Mouse (Mus musculus): ENCODE results near the gene Rnf217. TPM values are rescaled to one million over a fixed set of nuclear protein-coding genes. Genes with fewer than 3 reads are reported as not detected.

Rnf217 gene
- polyA plus RNA-seq, 1 experiment from 2014 or later: 0.67 TPM

- Histone ChIP-seq H3K4me2 (no peak overlapping the region), H3K27me3 (replicated peaks; ENCODE audit: control insufficient read depth, insufficient read depth, low read length) (no peaks in the 10 kb centered on the region), H3K27ac (ENCODE audit: low read depth, low read length) (no peak overlapping the region), H3K4me3 (ENCODE audit: low read depth, low read length) (no peak overlapping the region), H3K4me1 (replicated peaks; ENCODE audit: control insufficient read depth, insufficient read depth, low read length) (no peaks in the 10 kb centered on the region), H3K36me3 (ENCODE audit: control insufficient read depth, insufficient read depth, low read length) (no peaks in the 10 kb centered on the region), H3K9me3 (ENCODE audit: control insufficient read depth, low read length) (no peaks in the 10 kb centered on the region), H3K9ac (ENCODE audit: low read depth, low read length) (no peak overlapping the region)
- ATAC-seq (replicated peaks; ENCODE audit: low FRiP score) (no peak), DNase-seq (ENCODE audit: low spot score) (no peak)
- 77% methylated on average over 2 of the region's 2 CpGs for WGBS
Measured at GRCm38 (mm10) chr10:31496931-31497330, 112.1 kb downstream of the Rnf217 start.

GRCm38 (mm10) chr10:31495826-31496225 lies 113.2 kb downstream of the Rnf217 start:
- ATAC-seq (replicated peaks; ENCODE audit: low FRiP score) (no peak), DNase-seq (ENCODE audit: low spot score) (no peak)
- Histone ChIP-seq H3K36me3 (ENCODE audit: control insufficient read depth, insufficient read depth, low read length) (no peaks in the 10 kb centered on the region), H3K4me2 (no peak overlapping the region), H3K27me3 (replicated peaks; ENCODE audit: control insufficient read depth, insufficient read depth, low read length) (no peaks in the 10 kb centered on the region), H3K9ac (ENCODE audit: low read depth, low read length) (no peak overlapping the region), H3K4me3 (ENCODE audit: low read depth, low read length) (no peak overlapping the region), H3K4me1 (replicated peaks; ENCODE audit: control insufficient read depth, insufficient read depth, low read length) (no peaks in the 10 kb centered on the region), H3K9me3 (ENCODE audit: control insufficient read depth, low read length) (no peaks in the 10 kb centered on the region), H3K27ac (ENCODE audit: low read depth, low read length) (no peak overlapping the region)
- WGBS: 86% methylated on average over 3 of the region's 3 CpGs

- Histone ChIP-seq H3K27ac (ENCODE audit: low read depth, low read length) (no peak overlapping the region), H3K36me3 (ENCODE audit: control insufficient read depth, insufficient read depth, low read length) (0 out of 2 replicates have a peak, but pooled peaks cover 2% of the 10 kb centered on the region), H3K4me3 (ENCODE audit: low read depth, low read length) (no peak overlapping the region), H3K4me2 (no peak overlapping the region), H3K4me1 (replicated peaks; ENCODE audit: control insufficient read depth, insufficient read depth, low read length) (no peaks in the 10 kb centered on the region), H3K27me3 (replicated peaks; ENCODE audit: control insufficient read depth, insufficient read depth, low read length) (no peaks in the 10 kb centered on the region), H3K9ac (ENCODE audit: low read depth, low read length) (no peak overlapping the region), H3K9me3 (ENCODE audit: control insufficient read depth, low read length) (no peaks in the 10 kb centered on the region; the same call in 1 of the 2 replicates)
- no peak for ATAC-seq (replicated peaks; ENCODE audit: low FRiP score)
- WGBS: 71% methylated on average over 1 of the region's 1 CpGs
- DNase-seq (ENCODE audit: low spot score): no peak
Measured at GRCm38 (mm10) chr10:31494296-31494695, 114.7 kb downstream of the Rnf217 start.

GRCm38 (mm10) chr10:31467043-31467898 lies 141.7 kb downstream of the Rnf217 start:
- Histone ChIP-seq H3K4me3 (ENCODE audit: low read depth, low read length) (no peak overlapping the region), H3K9me3 (ENCODE audit: control insufficient read depth, low read length) (no peaks in the 10 kb centered on the region), H3K9ac (ENCODE audit: low read depth, low read length) (no peak overlapping the region), H3K4me2 (no peak overlapping the region), H3K36me3 (ENCODE audit: control insufficient read depth, insufficient read depth, low read length) (no peaks in the 10 kb centered on the region), H3K4me1 (replicated peaks; ENCODE audit: control insufficient read depth, insufficient read depth, low read length) (no peaks in the 10 kb centered on the region), H3K27ac (ENCODE audit: low read depth, low read length) (no peak overlapping the region), H3K27me3 (replicated peaks; ENCODE audit: control insufficient read depth, insufficient read depth, low read length) (no peaks in the 10 kb centered on the region)
- DNase-seq (ENCODE audit: low spot score) (no peak), ATAC-seq (replicated peaks; ENCODE audit: low FRiP score) (no peak)
- 64% methylated on average over 10 of the region's 10 CpGs for WGBS

- no peak overlapping the region for H3K9ac ChIP-seq (ENCODE audit: low read depth, low read length)
- no peaks in the 10 kb centered on the region for H3K27me3 ChIP-seq (replicated peaks; ENCODE audit: control insufficient read depth, insufficient read depth, low read length)
- no peak overlapping the region for H3K4me3 ChIP-seq (ENCODE audit: low read depth, low read length)
- 82% methylated on average over 6 of the region's 6 CpGs for WGBS
- no peaks in the 10 kb centered on the region for H3K9me3 ChIP-seq (ENCODE audit: control insufficient read depth, low read length)
- H3K4me1 ChIP-seq (replicated peaks; ENCODE audit: control insufficient read depth, insufficient read depth, low read length): no peaks in the 10 kb centered on the region
- DNase-seq (ENCODE audit: low spot score) (no peak), ATAC-seq (replicated peaks; ENCODE audit: low FRiP score) (no peak)
- H3K4me2 ChIP-seq: no peak overlapping the region
- no peaks in the 10 kb centered on the region for H3K36me3 ChIP-seq (ENCODE audit: control insufficient read depth, insufficient read depth, low read length)
- no peak overlapping the region for H3K27ac ChIP-seq (ENCODE audit: low read depth, low read length)
Measured at GRCm38 (mm10) chr10:31465840-31466541, 143.0 kb downstream of the Rnf217 start.

GRCm38 (mm10) chr10:31465424-31465823 lies 143.6 kb downstream of the Rnf217 start:
- ATAC-seq (replicated peaks; ENCODE audit: low FRiP score) (no peak), DNase-seq (ENCODE audit: low spot score) (no peak)
- Histone ChIP-seq H3K4me3 (ENCODE audit: low read depth, low read length) (no peak overlapping the region), H3K4me2 (no peak overlapping the region), H3K9ac (ENCODE audit: low read depth, low read length) (no peak overlapping the region), H3K27ac (ENCODE audit: low read depth, low read length) (no peak overlapping the region), H3K27me3 (replicated peaks; ENCODE audit: control insufficient read depth, insufficient read depth, low read length) (no peaks in the 10 kb centered on the region), H3K4me1 (replicated peaks; ENCODE audit: control insufficient read depth, insufficient read depth, low read length) (no peaks in the 10 kb centered on the region), H3K36me3 (ENCODE audit: control insufficient read depth, insufficient read depth, low read length) (no peaks in the 10 kb centered on the region), H3K9me3 (ENCODE audit: control insufficient read depth, low read length) (no peaks in the 10 kb centered on the region)
- 56% methylated on average over 4 of the region's 4 CpGs for WGBS

- Histone ChIP-seq H3K4me2 (no peak overlapping the region), H3K9ac (ENCODE audit: low read depth, low read length) (no peak overlapping the region), H3K36me3 (ENCODE audit: control insufficient read depth, insufficient read depth, low read length) (no peaks in the 10 kb centered on the region), H3K4me1 (replicated peaks; ENCODE audit: control insufficient read depth, insufficient read depth, low read length) (no peaks in the 10 kb centered on the region), H3K27ac (ENCODE audit: low read depth, low read length) (no peak overlapping the region), H3K9me3 (ENCODE audit: control insufficient read depth, low read length) (no peaks in the 10 kb centered on the region), H3K27me3 (replicated peaks; ENCODE audit: control insufficient read depth, insufficient read depth, low read length) (no peaks in the 10 kb centered on the region), H3K4me3 (ENCODE audit: low read depth, low read length) (no peak overlapping the region)
- ATAC-seq (replicated peaks; ENCODE audit: low FRiP score): no peak
- DNase-seq (ENCODE audit: low spot score): no peak
- WGBS: 86% methylated on average over 2 of the region's 2 CpGs
Measured at GRCm38 (mm10) chr10:31463044-31463443, 145.9 kb downstream of the Rnf217 start.

- Histone ChIP-seq H3K9me3 (ENCODE audit: control insufficient read depth, low read length) (no peaks in the 10 kb centered on the region), H3K4me3 (ENCODE audit: low read depth, low read length) (no peak overlapping the region), H3K27ac (ENCODE audit: low read depth, low read length) (no peak overlapping the region), H3K36me3 (ENCODE audit: control insufficient read depth, insufficient read depth, low read length) (no peaks in the 10 kb centered on the region), H3K4me1 (replicated peaks; ENCODE audit: control insufficient read depth, insufficient read depth, low read length) (no peaks in the 10 kb centered on the region), H3K4me2 (no peak overlapping the region), H3K9ac (ENCODE audit: low read depth, low read length) (no peak overlapping the region), H3K27me3 (replicated peaks; ENCODE audit: control insufficient read depth, insufficient read depth, low read length) (no peaks in the 10 kb centered on the region)
- WGBS: 50% methylated on average over 1 of the region's 1 CpGs
- DNase-seq (ENCODE audit: low spot score) (no peak), ATAC-seq (replicated peaks; ENCODE audit: low FRiP score) (no peak)
Measured at GRCm38 (mm10) chr10:31456806-31457205, 152.2 kb downstream of the Rnf217 start.
